Mouse (Mus musculus) hindbrain, embryonic 13.5 days (tissue): ENCODE measurements around the gene Slc44a3. TPM values are rescaled to one million over a fixed set of nuclear protein-coding genes. Genes with fewer than 3 reads are reported as not detected.

Source experiments
- ATAC-seq: fragments of 200-750 bp; cut with Nextera tagmentation; 2 replicates; pipeline ENCODE4 v1.8.0; 2017; ENCODE audit warnings: moderate TSS enrichment; ENCODE audit not compliant: low FRiP score
- H3K27ac ChIP-seq: fragments of 300-500 bp; sonication (generic); 2 replicates; pipeline ENCODE4 v1.5.1; 2015; ENCODE audit warnings: inconsistent platforms, mild to moderate bottlenecking, moderate library complexity
- H3K27me3 ChIP-seq: fragments of 300-500 bp; sonication (generic); 2 replicates; pipeline ENCODE4 v1.6.1; 2015; ENCODE audit warnings: mild to moderate bottlenecking, inconsistent platforms
- H3K36me3 ChIP-seq: fragments of 300-500 bp; sonication (generic); 2 replicates; pipeline ENCODE4 v1.6.1; 2015; ENCODE audit warnings: mild to moderate bottlenecking, inconsistent platforms
- H3K4me1 ChIP-seq: fragments of 300-500 bp; sonication (generic); replicated peaks from 2 replicates; pipeline ENCODE4 v1.6.1; 2015; ENCODE audit warnings: inconsistent platforms
- H3K4me2 ChIP-seq: fragments of 300-500 bp; sonication (generic); 2 replicates; pipeline ENCODE4 v1.6.1; 2015; ENCODE audit warnings: inconsistent platforms, mild to moderate bottlenecking, moderate library complexity
- H3K4me3 ChIP-seq: fragments of 300-500 bp; sonication (generic); 2 replicates; pipeline ENCODE4 v1.5.1; 2015; ENCODE audit warnings: mild to moderate bottlenecking, inconsistent platforms
- H3K9ac ChIP-seq: fragments of 300-500 bp; sonication (generic); 2 replicates; pipeline ENCODE4 v1.6.1; 2015; ENCODE audit warnings: mild to moderate bottlenecking, inconsistent platforms
- H3K9me3 ChIP-seq: fragments of 300-500 bp; sonication (generic); 2 replicates; pipeline ENCODE4 v1.6.1; 2016; ENCODE audit warnings: inconsistent platforms
- WGBS: fragments of 180-500 bp; shearing (Covaris S2); methylation state at CpG from one replicate; pipeline ENCODE4 v1.1.7; 2015; 5-methylcytosine and 5-hydroxymethylcytosine counted together
- polyA plus RNA-seq: library from polyadenylated mRNA; unstranded; fragments of >200 nt; fragmentation: Nextera tagmentation; extraction: Ambion mirVana; gene quantifications from 2 replicates; pipeline ENCODE4 v1.2.1, GENCODE M21; 2015

The Slc44a3 gene
- polyA plus RNA-seq, 1 experiment from 2014 or later: 0.78 TPM

GRCm38 (mm10) chr3:121483266-121484161, 48.7 kb downstream of the Slc44a3 start:
- Histone ChIP-seq H3K4me1 (peaks cover 48% of the 10 kb centered on the region), H3K9me3 (no peaks in the 10 kb centered on the region), H3K27ac (peak overlapping the region; percentile 81), H3K36me3 (no peaks in the 10 kb centered on the region), H3K27me3 (0 out of 2 replicates have a peak, but pooled peaks cover 3% of the 10 kb centered on the region), H3K4me2 (peak overlapping the region; percentile 39), H3K4me3 (no peak overlapping the region), H3K9ac (peak overlapping the region; percentile 49)
- peak; percentile 70 for ATAC-seq
- 28% methylated on average over 25 of the region's 25 CpGs for WGBS

- ATAC-seq: no peak
- Histone ChIP-seq H3K4me1 (peaks cover 48% of the 10 kb centered on the region), H3K27me3 (0 out of 2 replicates have a peak, but pooled peaks cover 4% of the 10 kb centered on the region), H3K36me3 (no peaks in the 10 kb centered on the region), H3K9me3 (no peaks in the 10 kb centered on the region), H3K27ac (no peak overlapping the region), H3K9ac (no peak overlapping the region), H3K4me3 (no peak overlapping the region), H3K4me2 (no peak overlapping the region)
- 45% methylated on average over 6 of the region's 6 CpGs for WGBS
Observed at GRCm38 (mm10) chr3:121481564-121481963, 50.6 kb downstream of the Slc44a3 start.

GRCm38 (mm10) chr3:121480961-121481436, 51.2 kb downstream of the Slc44a3 start:
- 0 out of 2 replicates have a peak, but pooled peaks cover 4% of the 10 kb centered on the region for H3K27me3 ChIP-seq
- no peak for ATAC-seq
- no peak overlapping the region for H3K4me2 ChIP-seq
- WGBS: 57% methylated on average over 8 of the region's 8 CpGs
- H3K4me1 ChIP-seq: peaks cover 48% of the 10 kb centered on the region
- no peaks in the 10 kb centered on the region for H3K9me3 ChIP-seq
- H3K36me3 ChIP-seq: no peaks in the 10 kb centered on the region
- no peak overlapping the region for H3K9ac ChIP-seq
- no peak overlapping the region for H3K4me3 ChIP-seq
- no peak overlapping the region for H3K27ac ChIP-seq

- Histone ChIP-seq H3K9ac (peak overlapping the region; percentile 20; the same call in 1 of the 2 replicates), H3K4me1 (peaks cover 48% of the 10 kb centered on the region), H3K4me2 (no peak overlapping the region), H3K4me3 (no peak overlapping the region), H3K36me3 (no peaks in the 10 kb centered on the region), H3K27ac (peak overlapping the region; percentile 40), H3K9me3 (no peaks in the 10 kb centered on the region), H3K27me3 (0 out of 2 replicates have a peak, but pooled peaks cover 4% of the 10 kb centered on the region)
- ATAC-seq: no peak
- WGBS: 47% methylated on average over 26 of the region's 26 CpGs
Observed at GRCm38 (mm10) chr3:121480030-121480960, 51.9 kb downstream of the Slc44a3 start.

- WGBS: 57% methylated on average over 3 of the region's 3 CpGs
- H3K36me3 ChIP-seq: no peaks in the 10 kb centered on the region
- ATAC-seq: no peak
- H3K9me3 ChIP-seq: no peaks in the 10 kb centered on the region
- H3K4me3 ChIP-seq: no peak overlapping the region
- peaks cover 7% of the 10 kb centered on the region for H3K4me1 ChIP-seq
- no peak overlapping the region for H3K9ac ChIP-seq
- H3K4me2 ChIP-seq: no peak overlapping the region
- H3K27ac ChIP-seq: no peak overlapping the region
- 0 out of 2 replicates have a peak, but pooled peaks cover 4% of the 10 kb centered on the region for H3K27me3 ChIP-seq
Observed at GRCm38 (mm10) chr3:121474738-121475137, 57.5 kb downstream of the Slc44a3 start.

GRCm38 (mm10) chr3:121471703-121472102, 60.5 kb downstream of the Slc44a3 start:
- H3K9ac ChIP-seq: no peak overlapping the region
- no peak overlapping the region for H3K4me2 ChIP-seq
- no peaks in the 10 kb centered on the region for H3K9me3 ChIP-seq
- H3K27me3 ChIP-seq: no peaks in the 10 kb centered on the region
- no peak overlapping the region for H3K27ac ChIP-seq
- H3K36me3 ChIP-seq: no peaks in the 10 kb centered on the region
- ATAC-seq: no peak
- WGBS: 64% methylated on average over 11 of the region's 11 CpGs
- no peak overlapping the region for H3K4me3 ChIP-seq
- peaks cover 10% of the 10 kb centered on the region for H3K4me1 ChIP-seq

- no peaks in the 10 kb centered on the region for H3K27me3 ChIP-seq
- 5% methylated on average over 13 of the region's 13 CpGs for WGBS
- no peak overlapping the region for H3K9ac ChIP-seq
- ATAC-seq: peak; percentile 86
- peaks cover 25% of the 10 kb centered on the region for H3K4me1 ChIP-seq
- H3K4me3 ChIP-seq: no peak overlapping the region
- H3K9me3 ChIP-seq: no peaks in the 10 kb centered on the region
- peak overlapping the region; percentile 62 for H3K27ac ChIP-seq
- no peaks in the 10 kb centered on the region for H3K36me3 ChIP-seq
- 0 out of 2 replicates have a peak overlapping the region, but pooled peaks have one; percentile 10 for H3K4me2 ChIP-seq
Observed at GRCm38 (mm10) chr3:121469185-121469975, 62.8 kb downstream of the Slc44a3 start.

GRCm38 (mm10) chr3:121468136-121468535, 64.1 kb downstream of the Slc44a3 start:
- no peaks in the 10 kb centered on the region for H3K27me3 ChIP-seq

GRCm38 (mm10) chr3:121467094-121467552, 65.1 kb downstream of the Slc44a3 start:
- ATAC-seq: no peak
- H3K4me2 ChIP-seq: no peak overlapping the region
- no peak overlapping the region for H3K27ac ChIP-seq
- WGBS: 78% methylated on average over 10 of the region's 10 CpGs
- no peaks in the 10 kb centered on the region for H3K9me3 ChIP-seq
- H3K36me3 ChIP-seq: no peaks in the 10 kb centered on the region
- H3K27me3 ChIP-seq: no peaks in the 10 kb centered on the region
- peaks cover 31% of the 10 kb centered on the region for H3K4me1 ChIP-seq
- H3K9ac ChIP-seq: no peak overlapping the region
- no peak overlapping the region for H3K4me3 ChIP-seq

More at GRCm38 (mm10) chr3:121468136-121468535, 64.1 kb downstream of the Slc44a3 start:
- WGBS: 17% methylated on average over 2 of the region's 2 CpGs
- peaks cover 31% of the 10 kb centered on the region for H3K4me1 ChIP-seq
- H3K36me3 ChIP-seq: no peaks in the 10 kb centered on the region
- no peak for ATAC-seq
- no peak overlapping the region for H3K4me3 ChIP-seq
- H3K9me3 ChIP-seq: no peaks in the 10 kb centered on the region
- H3K4me2 ChIP-seq: no peak overlapping the region
- no peak overlapping the region for H3K27ac ChIP-seq
- no peak overlapping the region for H3K9ac ChIP-seq

- WGBS: 57% methylated on average over 10 of the region's 10 CpGs
- H3K36me3 ChIP-seq: peaks cover 3% of the 10 kb centered on the region; the same call in 1 of the 2 replicates
- peaks cover 31% of the 10 kb centered on the region for H3K4me1 ChIP-seq
- H3K4me2 ChIP-seq: no peak overlapping the region
- H3K9me3 ChIP-seq: no peaks in the 10 kb centered on the region
- peak overlapping the region; percentile 67 for H3K27ac ChIP-seq
- no peak overlapping the region for H3K9ac ChIP-seq
- H3K4me3 ChIP-seq: no peak overlapping the region
- ATAC-seq: 0 out of 2 replicates have a peak, but pooled peaks have one; percentile 40
- no peaks in the 10 kb centered on the region for H3K27me3 ChIP-seq
Observed at GRCm38 (mm10) chr3:121465795-121466194, 66.4 kb downstream of the Slc44a3 start.

- WGBS: 29% methylated on average over 7 of the region's 7 CpGs
- Histone ChIP-seq H3K9me3 (no peaks in the 10 kb centered on the region), H3K4me1 (peaks cover 31% of the 10 kb centered on the region), H3K27ac (peak overlapping the region; percentile 67), H3K27me3 (no peaks in the 10 kb centered on the region), H3K9ac (no peak overlapping the region), H3K4me3 (no peak overlapping the region), H3K4me2 (no peak overlapping the region), H3K36me3 (peaks cover 7% of the 10 kb centered on the region; the same call in 1 of the 2 replicates)
- ATAC-seq: no peak
Observed at GRCm38 (mm10) chr3:121464733-121465305, 67.4 kb downstream of the Slc44a3 start.
